Mouse (Mus musculus): ENCODE measurements around the gene Catsper1.
"Not testable (repeated sequence)": the region's sequence is repeated elsewhere in the genome, so short reads cannot be mapped to it uniquely, and the experiment has no call there.

Gene Catsper1

GRCm38 (mm10) chr19:5335441-5335840 lies at the start of gene Catsper1:
TSS of gene Catsper1 (plus strand) at chr19:5335741.
- no peak for DNase-seq (ENCODE audit: low spot score in 2 of 2)

- DNase-seq (ENCODE audit: low spot score in 2 of 2) = peak; percentile 98
Observed at GRCm38 (mm10) chr19:5294972-5295735, 40.4 kb upstream of the Catsper1 start, which contains the start of gene Sf3b2. TSS of gene Sf3b2 (minus strand) at chr19:5295455.

- no peak for DNase-seq (ENCODE audit: low spot score in 2 of 2)
Observed at GRCm38 (mm10) chr19:5295736-5296075, 39.8 kb upstream of the Catsper1 start.

GRCm38 (mm10) chr19:5296630-5297029 lies 38.9 kb upstream of the Catsper1 start:
- DNase-seq (ENCODE audit: low spot score in 2 of 2) = peak in 1 of 2 experiments; percentile 53

- peak in 1 of 2 experiments; percentile 52 for DNase-seq (ENCODE audit: low spot score in 2 of 2)
Observed at GRCm38 (mm10) chr19:5297903-5298800, 37.4 kb upstream of the Catsper1 start, which contains the start of gene Gal3st3. TSS of gene Gal3st3 (plus strand) at chr19:5298331.

GRCm38 (mm10) chr19:5300588-5300987 lies 35.0 kb upstream of the Catsper1 start:
- no peak for DNase-seq (ENCODE audit: low spot score in 2 of 2)

GRCm38 (mm10) chr19:5302455-5302854 lies 33.1 kb upstream of the Catsper1 start:
- DNase-seq (ENCODE audit: low spot score in 2 of 2) = peak in 1 of 2 experiments; percentile 38

- DNase-seq (ENCODE audit: low spot score in 2 of 2) = no peak
Observed at GRCm38 (mm10) chr19:5306279-5306678, 29.3 kb upstream of the Catsper1 start.

GRCm38 (mm10) chr19:5306968-5307734 lies 28.4 kb upstream of the Catsper1 start:
- no peak for DNase-seq (ENCODE audit: low spot score in 2 of 2)

GRCm38 (mm10) chr19:5309025-5309424 lies 26.5 kb upstream of the Catsper1 start:
- DNase-seq (ENCODE audit: low spot score in 2 of 2) = no peak

GRCm38 (mm10) chr19:5313189-5313588 lies 22.4 kb upstream of the Catsper1 start:
- DNase-seq (ENCODE audit: low spot score in 2 of 2) = no peak

GRCm38 (mm10) chr19:5323801-5324200 lies 11.7 kb upstream of the Catsper1 start:
- DNase-seq (ENCODE audit: low spot score in 2 of 2) = no peak

GRCm38 (mm10) chr19:5327970-5328369 lies 7.6 kb upstream of the Catsper1 start:
- DNase-seq (ENCODE audit: low spot score in 2 of 2) = no peak

GRCm38 (mm10) chr19:5334741-5335140 lies 800 bp upstream of the Catsper1 start:
- DNase-seq (ENCODE audit: low spot score in 2 of 2) = no peak

- DNase-seq (ENCODE audit: low spot score in 2 of 2) = peak; percentile 25 to 50
Observed at GRCm38 (mm10) chr19:5337975-5338374, 2.4 kb downstream of the Catsper1 start.

- DNase-seq (ENCODE audit: low spot score in 2 of 2) = no peak
Observed at GRCm38 (mm10) chr19:5341360-5341759, 5.8 kb downstream of the Catsper1 start.

- DNase-seq (ENCODE audit: low spot score in 2 of 2) = no peak
Observed at GRCm38 (mm10) chr19:5345297-5346131, 10.0 kb downstream of the Catsper1 start.

GRCm38 (mm10) chr19:5348064-5348463 lies 12.5 kb downstream of the Catsper1 start:
- DNase-seq (ENCODE audit: low spot score in 2 of 2) = no peak

- DNase-seq (ENCODE audit: low spot score in 2 of 2) = peak in 1 of 2 experiments; percentile 19
Observed at GRCm38 (mm10) chr19:5348526-5349501, 13.3 kb downstream of the Catsper1 start.

GRCm38 (mm10) chr19:5349502-5349873 lies 13.9 kb downstream of the Catsper1 start, which contains the start of gene Cst6:
TSS of gene Cst6 (minus strand) at chr19:5349574.
- DNase-seq (ENCODE audit: low spot score in 2 of 2) = not testable (repeated sequence)
